Mouse (Mus musculus) cortical plate, adult 2 months (tissue): ENCODE measurements around the gene H2-Ke6. TPM values are rescaled to one million over a fixed set of nuclear protein-coding genes. Genes with fewer than 3 reads are reported as not detected.

Source experiments
- H3K27ac ChIP-seq: fragments of 200-500 bp; 2 replicates; pipeline ENCODE4 v1.5.1; 2012; ENCODE audit warnings: low read length, control low read depth, inconsistent platforms; ENCODE audit not compliant: insufficient read depth
- H3K4me1 ChIP-seq: fragments of 200-500 bp; 2 replicates; pipeline ENCODE4 v1.6.1; 2011; ENCODE audit warnings: low read length; ENCODE audit not compliant: control insufficient read depth, insufficient read depth
- H3K4me3 ChIP-seq: fragments of 200-500 bp; 2 replicates; pipeline ENCODE4 v1.5.1; 2011; ENCODE audit warnings: mild to moderate bottlenecking, low read length, control low read depth; ENCODE audit not compliant: insufficient read depth
- CTCF ChIP-seq: fragments of 200-500 bp; IDR thresholded peaks from 2 replicates; pipeline ENCODE4 v1.5.1; 2011; ENCODE audit warnings: mild to moderate bottlenecking, control low read depth, low read length; ENCODE audit not compliant: insufficient read depth; ENCODE audit errors: extremely low read depth
- POLR2A ChIP-seq: fragments of 200-500 bp; IDR thresholded peaks from 2 replicates; pipeline ENCODE4 v1.6.1; 2011; ENCODE audit warnings: mild to moderate bottlenecking, low read length, control low read depth; ENCODE audit not compliant: insufficient read depth; ENCODE audit errors: extremely low read depth
- polyA plus RNA-seq: library from polyadenylated mRNA; depleted of rRNA; stranded (reverse); fragments of >200 nt; gene quantifications from 2 replicates; pipeline ENCODE4 v1.2.3, GENCODE M21; 2012

Gene H2-Ke6
- polyA plus RNA-seq, 1 experiment, result 59.6 TPM

- peak within 1 kb of the TSS; percentile 21 for H3K4me3 ChIP-seq
- H3K4me1 ChIP-seq, result peaks cover 3% of the 10 kb centered on the region; the same call in 1 of the 2 replicates
- peak within 1 kb of the TSS; percentile 84 for H3K27ac ChIP-seq
- TF ChIP-seq CTCF, result no peak
- TF ChIP-seq POLR2A, result peak; percentile 17; the same call in 1 of the 2 replicates
Measured at GRCm38 (mm10) chr17:34038878-34039561, 11.2 kb upstream of the H2-Ke6 start, which contains the start of gene Col11a2. Gene Col11a2 (plus strand): TSS chr17:34039437.

GRCm38 (mm10) chr17:34038440-34038839 lies 10.6 kb upstream of the H2-Ke6 start:
- TF ChIP-seq POLR2A (peak; percentile 21; the same call in 1 of the 2 replicates), CTCF (no peak)
- peak overlapping the region; percentile 84 for H3K27ac ChIP-seq

GRCm38 (mm10) chr17:34037241-34037640 lies 9.4 kb upstream of the H2-Ke6 start:
- peaks cover 5% of the 10 kb centered on the region; the same call in 1 of the 2 replicates for H3K4me1 ChIP-seq
- H3K27ac ChIP-seq, result no peak overlapping the region
- H3K4me3 ChIP-seq, result no peak overlapping the region
- TF ChIP-seq CTCF (no peak), POLR2A (no peak)

More at GRCm38 (mm10) chr17:34038440-34038839, 10.6 kb upstream of the H2-Ke6 start:
- Histone ChIP-seq H3K4me1 (peaks cover 3% of the 10 kb centered on the region; the same call in 1 of the 2 replicates), H3K4me3 (peak overlapping the region; percentile 21; the same call in 1 of the 2 replicates)

- Histone ChIP-seq H3K27ac (no peak overlapping the region), H3K4me1 (peaks cover 4% of the 10 kb centered on the region; the same call in 1 of the 2 replicates), H3K4me3 (no peak overlapping the region)
- TF ChIP-seq POLR2A, result no peak
- TF ChIP-seq CTCF, result no peak
Measured at GRCm38 (mm10) chr17:34036647-34037046, 8.8 kb upstream of the H2-Ke6 start.

- Histone ChIP-seq H3K27ac (no peak overlapping the region), H3K4me1 (peaks cover 7% of the 10 kb centered on the region; the same call in 1 of the 2 replicates), H3K4me3 (no peak overlapping the region)
- TF ChIP-seq POLR2A, result no peak
- TF ChIP-seq CTCF, result no peak
Measured at GRCm38 (mm10) chr17:34035517-34035916, 7.7 kb upstream of the H2-Ke6 start.

GRCm38 (mm10) chr17:34034064-34034463 lies 6.2 kb upstream of the H2-Ke6 start:
- no peak overlapping the region for H3K4me3 ChIP-seq
- no peak overlapping the region for H3K27ac ChIP-seq
- peaks cover 11% of the 10 kb centered on the region for H3K4me1 ChIP-seq
- peak; percentile 60 for TF ChIP-seq CTCF
- TF ChIP-seq POLR2A, result no peak

GRCm38 (mm10) chr17:34033441-34033840 lies 5.6 kb upstream of the H2-Ke6 start:
- TF ChIP-seq POLR2A, result no peak
- no peak for TF ChIP-seq CTCF
- Histone ChIP-seq H3K27ac (no peak overlapping the region), H3K4me1 (peaks cover 11% of the 10 kb centered on the region), H3K4me3 (no peak overlapping the region)

GRCm38 (mm10) chr17:34032806-34033205 lies 4.9 kb upstream of the H2-Ke6 start:
- Histone ChIP-seq H3K4me1 (peaks cover 11% of the 10 kb centered on the region), H3K27ac (peak overlapping the region; percentile 47; the same call in 1 of the 2 replicates)
- TF ChIP-seq CTCF (no peak), POLR2A (no peak)

GRCm38 (mm10) chr17:34032174-34032632 lies 4.3 kb upstream of the H2-Ke6 start:
- Histone ChIP-seq H3K4me3 (peak overlapping the region; percentile 72), H3K27ac (peak overlapping the region; percentile 86), H3K4me1 (peaks cover 11% of the 10 kb centered on the region)
- TF ChIP-seq CTCF (no peak), POLR2A (peak; percentile 28; the same call in 1 of the 2 replicates)

More at GRCm38 (mm10) chr17:34032806-34033205, 4.9 kb upstream of the H2-Ke6 start:
- H3K4me3 ChIP-seq, result peak overlapping the region; percentile 72
